Mouse (Mus musculus) liver, embryonic 11.5 days (tissue): ENCODE results near the gene Ntm. TPM values are rescaled to one million over a fixed set of nuclear protein-coding genes. Genes with fewer than 3 reads are reported as not detected.

Experiments used
- ATAC-seq: fragments of 200-750 bp; cut with Nextera tagmentation; replicated peaks from 2 replicates; pipeline ENCODE4 v1.8.0; 2017; ENCODE audit warnings: moderate number of reproducible peaks, mild to moderate bottlenecking, moderate TSS enrichment, moderate library complexity; ENCODE audit not compliant: low FRiP score
- DNase-seq: peaks from one replicate; pipeline ENCODE4 v3.0.0-alpha.2; 2017; ENCODE audit warnings: low spot score
- H3K27ac ChIP-seq: fragments of 300-500 bp; sonication (generic); 2 replicates; pipeline ENCODE4 v1.5.1; 2014; ENCODE audit warnings: mild to moderate bottlenecking, low read depth, low read length, control low read depth
- H3K27me3 ChIP-seq: fragments of 300-500 bp; sonication (generic); replicated peaks from 2 replicates; pipeline ENCODE4 v1.6.1; 2014; ENCODE audit warnings: low read length, mixed read lengths; ENCODE audit not compliant: control insufficient read depth, insufficient read depth
- H3K36me3 ChIP-seq: fragments of 300-500 bp; sonication (generic); 2 replicates; pipeline ENCODE4 v1.6.1; 2014; ENCODE audit warnings: mild to moderate bottlenecking, low read length, moderate library complexity, mixed read lengths; ENCODE audit not compliant: control insufficient read depth, insufficient read depth
- H3K4me1 ChIP-seq: fragments of 300-500 bp; sonication (generic); replicated peaks from 2 replicates; pipeline ENCODE4 v1.6.1; 2014; ENCODE audit warnings: low read length, mixed read lengths; ENCODE audit not compliant: control insufficient read depth, insufficient read depth
- H3K4me2 ChIP-seq: fragments of 300-500 bp; sonication (generic); 2 replicates; pipeline ENCODE4 v1.6.1; 2014; ENCODE audit warnings: mild to moderate bottlenecking, control low read depth, moderate library complexity
- H3K4me3 ChIP-seq: fragments of 300-500 bp; sonication (generic); 2 replicates; pipeline ENCODE4 v1.5.1; 2014; ENCODE audit warnings: low read depth, low read length, control low read depth
- H3K9ac ChIP-seq: fragments of 300-500 bp; sonication (generic); 2 replicates; pipeline ENCODE4 v1.6.1; 2014; ENCODE audit warnings: low read depth, low read length, control low read depth
- H3K9me3 ChIP-seq: fragments of 300-500 bp; sonication (generic); 2 replicates; pipeline ENCODE4 v1.6.1; 2016; ENCODE audit warnings: low read length, inconsistent platforms, mixed read lengths; ENCODE audit not compliant: control insufficient read depth
- WGBS: fragments of 180-500 bp; shearing (Covaris S2); extraction: QIAGEN DNeasy Blood & Tissue Kit; methylation state at CpG from one replicate; pipeline ENCODE4 v1.1.7; 2014; 5-methylcytosine and 5-hydroxymethylcytosine counted together
- polyA plus RNA-seq: library from polyadenylated mRNA; unstranded; fragments of >200 nt; fragmentation: Nextera tagmentation; extraction: Ambion mirVana; gene quantifications from 2 replicates; pipeline ENCODE4 v1.2.1, GENCODE M21; 2014

The Ntm gene
- polyA plus RNA-seq, 1 experiment from 2014 or later = 4.4 TPM

DNA sequence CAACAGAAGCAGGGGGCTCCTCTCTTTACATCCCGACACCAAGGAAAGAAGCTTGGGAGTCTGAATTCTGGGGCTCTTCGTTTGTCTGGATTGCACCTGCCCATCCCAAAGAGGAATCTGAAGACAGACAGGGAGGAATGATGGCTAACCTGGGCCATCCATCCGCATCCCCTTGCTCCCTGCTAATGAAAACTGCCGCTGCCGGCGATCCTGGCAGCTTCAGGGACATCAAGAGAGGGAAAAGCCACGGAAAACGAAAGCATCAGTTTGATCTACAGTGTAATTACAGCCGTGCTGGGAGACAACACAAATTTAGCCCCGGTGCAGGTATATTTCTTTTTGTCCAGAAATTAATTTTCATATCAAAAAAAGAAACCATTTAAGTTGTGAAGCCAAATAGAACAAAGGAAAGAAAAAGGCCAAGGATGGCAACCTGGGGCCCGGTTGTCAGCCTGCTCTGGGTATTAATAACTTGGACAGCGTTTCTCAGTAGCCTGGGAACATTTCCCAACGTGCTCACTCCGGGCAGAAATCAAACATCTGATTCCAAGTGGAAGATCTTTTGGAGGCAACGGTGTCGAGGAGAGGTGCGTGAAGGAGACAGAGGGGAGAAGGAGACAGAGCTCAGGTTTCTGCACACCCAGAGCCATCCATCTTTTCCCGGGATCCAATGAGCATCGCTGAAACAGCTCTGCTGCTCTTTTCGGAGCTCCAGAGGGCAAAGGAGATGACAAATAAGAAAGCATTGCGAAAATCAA is 368.2 kb downstream of the Ntm start:
- Histone ChIP-seq H3K9me3 (no peaks in the 10 kb centered on the region), H3K4me1 (no peaks in the 10 kb centered on the region; the same call in 1 of the 2 replicates), H3K9ac (no peak overlapping the region), H3K27ac (no peak overlapping the region), H3K36me3 (no peaks in the 10 kb centered on the region), H3K4me2 (no peak overlapping the region), H3K27me3 (no peaks in the 10 kb centered on the region), H3K4me3 (no peak overlapping the region)
- WGBS = 72% methylated on average over 21 of the region's 21 CpGs
- ATAC-seq (no peak), DNase-seq (no peak)

DNA sequence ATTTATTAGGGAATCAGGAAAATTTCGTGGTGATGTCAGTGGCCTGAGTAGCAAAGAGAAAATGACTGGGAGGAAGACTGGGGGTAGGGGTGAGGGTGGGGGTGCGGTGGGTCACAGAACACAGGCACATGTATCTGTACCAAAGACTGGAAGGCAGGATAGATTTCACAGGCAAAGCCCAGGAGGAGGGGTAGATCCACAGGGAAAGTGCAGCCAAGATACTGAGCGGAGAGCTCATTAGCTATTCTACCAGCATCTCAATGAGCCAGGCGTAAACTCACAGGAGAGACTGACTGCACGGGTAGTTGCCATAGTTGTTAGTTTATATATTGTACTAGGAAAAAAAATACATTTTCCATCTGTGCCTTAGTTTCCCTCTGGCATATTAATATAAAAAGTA is 375.6 kb downstream of the Ntm start:
- H3K27ac ChIP-seq = no peak overlapping the region
- H3K27me3 ChIP-seq = no peaks in the 10 kb centered on the region
- no peak for ATAC-seq
- no peak overlapping the region for H3K9ac ChIP-seq
- no peaks in the 10 kb centered on the region for H3K36me3 ChIP-seq
- H3K4me1 ChIP-seq = no peaks in the 10 kb centered on the region; the same call in 1 of the 2 replicates
- DNase-seq = no peak
- no peaks in the 10 kb centered on the region for H3K9me3 ChIP-seq
- no peak overlapping the region for H3K4me3 ChIP-seq
- 71% methylated on average over 5 of the region's 5 CpGs for WGBS
- H3K4me2 ChIP-seq = no peak overlapping the region

- Histone ChIP-seq H3K9ac (no peak overlapping the region), H3K27ac (no peak overlapping the region), H3K4me3 (no peak overlapping the region), H3K9me3 (no peaks in the 10 kb centered on the region), H3K4me1 (no peaks in the 10 kb centered on the region; the same call in 1 of the 2 replicates), H3K4me2 (no peak overlapping the region), H3K36me3 (no peaks in the 10 kb centered on the region), H3K27me3 (no peaks in the 10 kb centered on the region)
- DNase-seq = no peak
- ATAC-seq = no peak
- 78% methylated on average over 10 of the region's 10 CpGs for WGBS
These were observed 376.6 kb downstream of the Ntm start for GRCm38 (mm10) chr9:29586381-29586770.

- 54% methylated on average over 8 of the region's 8 CpGs for WGBS
- H3K4me3 ChIP-seq = no peak overlapping the region
- no peaks in the 10 kb centered on the region for H3K9me3 ChIP-seq
- no peaks in the 10 kb centered on the region for H3K27me3 ChIP-seq
- no peak overlapping the region for H3K27ac ChIP-seq
- H3K9ac ChIP-seq = no peak overlapping the region
- peak; percentile 42 for DNase-seq
- H3K36me3 ChIP-seq = no peaks in the 10 kb centered on the region
- no peaks in the 10 kb centered on the region; the same call in 1 of the 2 replicates for H3K4me1 ChIP-seq
- no peak overlapping the region for H3K4me2 ChIP-seq
- no peak for ATAC-seq
These were observed 377.1 kb downstream of the Ntm start for GRCm38 (mm10) chr9:29585746-29586380.

DNA sequence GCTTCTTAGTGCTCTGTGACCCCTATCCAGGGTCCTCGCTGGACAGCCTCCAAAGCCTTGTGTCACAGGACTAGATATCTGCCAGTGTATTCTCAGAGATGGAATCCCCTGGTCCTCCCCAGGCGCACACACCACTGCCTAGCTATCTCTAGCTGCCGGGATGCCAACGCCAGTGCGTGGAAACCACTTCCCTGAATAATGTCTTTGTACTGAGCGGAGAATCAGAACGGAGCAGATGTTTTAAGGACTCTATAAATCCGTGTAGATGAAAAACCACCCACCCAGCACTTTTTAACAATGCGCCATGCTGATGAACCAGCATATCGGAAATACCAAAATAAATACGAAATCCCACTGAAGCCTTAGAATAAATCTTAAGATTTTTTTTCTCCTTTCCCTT is 384.7 kb downstream of the Ntm start:
- no peak for ATAC-seq

GRCm38 (mm10) chr9:29576051-29576533 is 386.8 kb downstream of the Ntm start:
- no peak for ATAC-seq
- H3K4me2 ChIP-seq = no peak overlapping the region
- H3K9me3 ChIP-seq = no peaks in the 10 kb centered on the region
- no peak for DNase-seq
- no peak overlapping the region for H3K27ac ChIP-seq
- no peaks in the 10 kb centered on the region for H3K36me3 ChIP-seq
- no peaks in the 10 kb centered on the region for H3K4me1 ChIP-seq
- no peak overlapping the region for H3K4me3 ChIP-seq
- no peak overlapping the region for H3K9ac ChIP-seq
- 65% methylated on average over 4 of the region's 4 CpGs for WGBS
- H3K27me3 ChIP-seq = no peaks in the 10 kb centered on the region

More for the DNA sequence above, 384.7 kb downstream of the Ntm start:
- no peaks in the 10 kb centered on the region for H3K27me3 ChIP-seq
- no peaks in the 10 kb centered on the region for H3K36me3 ChIP-seq
- no peak overlapping the region for H3K4me3 ChIP-seq
- no peak overlapping the region for H3K9ac ChIP-seq
- H3K9me3 ChIP-seq = no peaks in the 10 kb centered on the region
- H3K27ac ChIP-seq = no peak overlapping the region
- no peak overlapping the region for H3K4me2 ChIP-seq
- WGBS = 79% methylated on average over 11 of the region's 11 CpGs
- no peaks in the 10 kb centered on the region for H3K4me1 ChIP-seq
- DNase-seq = no peak

- H3K36me3 ChIP-seq = no peaks in the 10 kb centered on the region
- H3K4me1 ChIP-seq = no peaks in the 10 kb centered on the region
- 67% methylated on average over 5 of the region's 5 CpGs for WGBS
- no peak overlapping the region for H3K27ac ChIP-seq
- H3K9me3 ChIP-seq = no peaks in the 10 kb centered on the region
- ATAC-seq (no peak), DNase-seq (no peak)
- H3K4me3 ChIP-seq = no peak overlapping the region
- no peak overlapping the region for H3K4me2 ChIP-seq
- no peaks in the 10 kb centered on the region for H3K27me3 ChIP-seq
- H3K9ac ChIP-seq = no peak overlapping the region
These were observed 388.4 kb downstream of the Ntm start for GRCm38 (mm10) chr9:29574548-29574947.

DNA sequence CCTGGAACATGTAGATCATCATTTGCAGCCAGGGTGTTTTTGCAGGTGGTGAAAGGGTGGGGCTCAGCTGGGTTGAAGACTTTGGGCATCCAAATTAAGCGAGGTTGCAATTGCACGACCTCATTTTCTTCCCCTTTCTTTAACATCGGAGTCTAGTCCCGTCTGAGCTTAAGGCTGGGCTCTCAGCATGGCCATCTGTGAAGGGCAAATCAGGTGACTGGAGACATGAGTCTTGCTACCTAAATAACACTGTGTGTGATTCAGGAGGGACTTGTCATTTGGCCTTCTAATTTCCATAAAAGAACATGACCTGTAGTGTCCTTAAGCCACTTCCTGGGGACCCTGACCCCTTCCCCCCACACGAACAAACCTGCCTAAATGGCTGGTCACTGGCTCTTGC is 394.4 kb downstream of the Ntm start:
- ATAC-seq (no peak), DNase-seq (no peak)
- no peaks in the 10 kb centered on the region for H3K36me3 ChIP-seq
- H3K27me3 ChIP-seq = no peaks in the 10 kb centered on the region
- no peak overlapping the region for H3K4me3 ChIP-seq
- H3K27ac ChIP-seq = no peak overlapping the region
- no peak overlapping the region for H3K4me2 ChIP-seq
- H3K9ac ChIP-seq = no peak overlapping the region
- H3K9me3 ChIP-seq = no peaks in the 10 kb centered on the region
- H3K4me1 ChIP-seq = no peaks in the 10 kb centered on the region
- 52% methylated on average over 5 of the region's 5 CpGs for WGBS
